Mouse (Mus musculus) cortical plate, adult 2 months (tissue): ENCODE data around the gene Zfp768.

ENCODE experiments used
- CTCF ChIP-seq: fragments of 200-500 bp; IDR thresholded peaks from 2 replicates; pipeline ENCODE4 v1.5.1; 2011; ENCODE audit warnings: mild to moderate bottlenecking, control low read depth, low read length; ENCODE audit not compliant: insufficient read depth; ENCODE audit errors: extremely low read depth
- POLR2A ChIP-seq: fragments of 200-500 bp; IDR thresholded peaks from 2 replicates; pipeline ENCODE4 v1.6.1; 2011; ENCODE audit warnings: mild to moderate bottlenecking, low read length, control low read depth; ENCODE audit not compliant: insufficient read depth; ENCODE audit errors: extremely low read depth

- TF ChIP-seq POLR2A (no peak), CTCF (no peak)
Measured at GRCm38 (mm10) chr7:127363475-127363921, 18.1 kb upstream of the Zfp768 start.
